Mouse (Mus musculus) small intestine, adult 2 months (tissue): ENCODE measurements around the gene Tekt5.

Experiments
- CTCF ChIP-seq: fragments of 200-500 bp; IDR thresholded peaks from 2 replicates; pipeline ENCODE4 v1.5.1; 2012; ENCODE audit warnings: low read depth, mild to moderate bottlenecking, control low read depth, inconsistent platforms, low read length, moderate library complexity, mixed read lengths; ENCODE audit not compliant: insufficient replicate concordance, insufficient read length; ENCODE audit errors: extremely low read depth
- POLR2A ChIP-seq: fragments of 200-500 bp; IDR thresholded peaks from 2 replicates; pipeline ENCODE4 v1.6.1; 2012; ENCODE audit warnings: low read depth, mild to moderate bottlenecking, control low read depth, inconsistent platforms, low read length, moderate library complexity

DNA sequence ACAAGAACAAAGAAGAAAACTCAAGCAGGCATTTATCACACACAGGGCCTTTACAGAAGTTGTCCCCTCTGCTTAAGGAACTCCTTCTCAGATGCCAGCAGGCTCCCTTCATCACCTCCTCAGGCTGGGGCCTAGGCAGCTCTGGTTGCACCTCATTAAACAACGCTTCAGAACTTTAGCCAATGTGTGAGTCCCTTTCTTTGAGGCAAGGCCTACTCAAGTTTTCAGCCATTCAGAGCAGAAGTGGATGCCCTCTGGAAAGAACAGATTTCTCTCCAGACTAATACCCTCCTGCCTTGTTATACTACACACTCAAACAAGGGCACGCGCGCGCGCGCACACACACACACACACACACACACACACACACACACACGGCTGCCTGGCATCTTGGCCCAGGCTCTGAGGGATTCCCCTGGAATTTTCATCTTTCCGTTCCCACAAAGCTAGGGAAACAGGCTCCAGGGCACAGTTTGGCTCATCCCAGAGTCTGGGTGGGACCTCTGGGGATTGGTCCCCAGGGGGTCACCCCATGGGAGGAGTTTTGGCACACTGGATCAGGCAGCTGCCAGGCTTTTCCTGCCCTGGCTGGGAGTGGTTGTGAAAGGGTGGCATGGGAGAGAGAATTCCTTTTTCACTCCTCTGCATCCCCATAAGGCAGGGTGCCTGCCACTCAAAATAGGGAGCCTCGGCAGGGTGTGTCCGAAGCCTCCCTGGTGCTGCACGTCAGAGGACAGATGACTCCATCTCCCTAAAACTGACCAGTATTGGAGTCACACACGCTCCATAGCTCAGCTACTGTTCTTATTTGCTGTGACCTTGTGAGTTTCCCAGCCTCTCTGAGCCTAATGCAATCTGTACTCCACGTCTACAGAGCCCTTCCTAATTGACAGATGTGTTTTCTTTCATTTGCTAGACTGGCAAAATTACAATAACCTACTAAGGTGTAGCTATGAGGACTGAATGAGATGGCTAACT lies 28.8 kb downstream of the Tekt5 start:
- TF ChIP-seq CTCF = no peak
- no peak for TF ChIP-seq POLR2A
